Mouse (Mus musculus) stomach, embryonic 16.5 days (tissue): ENCODE results near the gene Vipr2. TPM values are rescaled to one million over a fixed set of nuclear protein-coding genes. Genes with fewer than 3 reads are reported as not detected.

ENCODE experiments used
- ATAC-seq: fragments of 200-750 bp; cut with Nextera tagmentation; 2 replicates; pipeline ENCODE4 v1.8.0; 2017; ENCODE audit warnings: moderate number of reproducible peaks, moderate TSS enrichment; ENCODE audit not compliant: insufficient read depth, low FRiP score
- H3K27ac ChIP-seq: fragments of 300-500 bp; sonication (generic); 2 replicates; pipeline ENCODE4 v1.5.1; 2014; ENCODE audit warnings: low read length
- H3K27me3 ChIP-seq: fragments of 300-500 bp; sonication (generic); 2 replicates; pipeline ENCODE4 v1.6.1; 2014; ENCODE audit warnings: low read length, control low read depth, mixed read lengths; ENCODE audit not compliant: control insufficient read depth, insufficient read depth
- H3K36me3 ChIP-seq: fragments of 300-500 bp; sonication (generic); 2 replicates; pipeline ENCODE4 v1.6.1; 2014; ENCODE audit warnings: low read length; ENCODE audit not compliant: control insufficient read depth, insufficient read depth
- H3K4me1 ChIP-seq: fragments of 300-500 bp; sonication (generic); 2 replicates; pipeline ENCODE4 v1.6.1; 2014; ENCODE audit warnings: low read length, control low read depth, mixed read lengths; ENCODE audit not compliant: control insufficient read depth, insufficient read depth
- H3K4me2 ChIP-seq: fragments of 300-500 bp; sonication (generic); 2 replicates; pipeline ENCODE4 v1.6.1; 2014; ENCODE audit warnings: low read depth, low read length, mixed read lengths
- H3K4me3 ChIP-seq: fragments of 300-500 bp; sonication (generic); replicated peaks from 2 replicates; pipeline ENCODE4 v1.5.1; 2014; ENCODE audit warnings: mild to moderate bottlenecking, low read length
- H3K9ac ChIP-seq: fragments of 300-500 bp; sonication (generic); 2 replicates; pipeline ENCODE4 v1.6.1; 2014; ENCODE audit warnings: low read length
- H3K9me3 ChIP-seq: fragments of 300-500 bp; sonication (generic); replicated peaks from 2 replicates; pipeline ENCODE4 v1.6.1; 2016; ENCODE audit warnings: low read length, control low read depth; ENCODE audit not compliant: control insufficient read depth
- WGBS: fragments of 180-500 bp; shearing (Covaris S2); extraction: QIAGEN DNeasy Blood & Tissue Kit; methylation state at CpG from one replicate; pipeline ENCODE4 v1.1.7; 2014; 5-methylcytosine and 5-hydroxymethylcytosine counted together
- polyA plus RNA-seq: library from polyadenylated mRNA; unstranded; fragments of >200 nt; fragmentation: Nextera tagmentation; extraction: Ambion mirVana; gene quantifications from 2 replicates; pipeline ENCODE4 v1.2.1, GENCODE M21; 2015

Gene Vipr2
- polyA plus RNA-seq, 1 experiment from 2014 or later, result 8.9 TPM

DNA sequence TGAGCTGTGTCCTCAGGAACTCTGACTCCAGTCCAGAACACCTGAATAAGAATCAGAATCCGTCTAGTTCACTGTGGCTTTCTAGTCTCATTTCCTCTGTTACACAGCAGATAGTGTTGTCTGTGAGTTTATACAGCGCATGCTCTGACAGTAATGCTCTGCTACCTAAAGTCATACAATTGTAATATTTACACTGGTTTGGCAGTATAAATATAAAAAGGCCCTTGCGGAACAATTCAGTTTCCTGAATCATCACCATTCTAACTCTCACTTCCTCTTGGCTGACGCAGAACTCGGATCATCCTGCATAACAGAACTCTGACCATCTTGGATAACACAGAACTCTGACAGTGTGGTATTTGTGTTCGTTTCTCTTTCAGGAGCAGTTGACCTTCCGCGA is 23.2 kb upstream of the Vipr2 start:
- Histone ChIP-seq H3K4me2 (no peak overlapping the region), H3K4me3 (no peak overlapping the region), H3K27me3 (no peaks in the 10 kb centered on the region), H3K9me3 (peaks cover 3% of the 10 kb centered on the region), H3K9ac (no peak overlapping the region), H3K27ac (no peak overlapping the region), H3K36me3 (peaks cover 40% of the 10 kb centered on the region), H3K4me1 (peaks cover 5% of the 10 kb centered on the region)
- WGBS, result 93% methylated on average over 8 of the region's 8 CpGs
- no peak for ATAC-seq

DNA sequence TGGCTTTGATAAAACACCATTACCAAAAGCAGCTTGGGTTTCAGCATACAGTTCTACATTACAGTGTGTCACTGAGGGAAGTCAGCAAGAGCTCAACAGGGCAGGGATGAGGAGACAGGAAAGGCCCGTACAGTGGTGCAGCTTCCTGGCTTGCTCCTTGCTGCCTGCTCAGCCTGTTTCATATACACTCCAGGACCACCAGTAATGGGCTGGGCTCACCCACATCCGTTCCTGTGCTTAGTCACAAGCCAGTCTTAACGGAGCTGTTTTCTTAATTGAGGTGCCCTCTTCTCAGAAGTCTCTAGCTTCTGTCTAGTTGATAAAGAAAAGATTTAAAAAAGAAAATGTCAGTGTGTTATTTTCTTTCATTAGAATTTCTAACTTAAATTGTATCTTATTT is 21.4 kb upstream of the Vipr2 start:
- Histone ChIP-seq H3K36me3 (peaks cover 56% of the 10 kb centered on the region), H3K4me2 (no peak overlapping the region), H3K4me3 (no peak overlapping the region), H3K9me3 (peaks cover 12% of the 10 kb centered on the region), H3K9ac (no peak overlapping the region), H3K27me3 (no peaks in the 10 kb centered on the region), H3K27ac (no peak overlapping the region), H3K4me1 (no peaks in the 10 kb centered on the region)
- 92% methylated on average over 3 of the region's 3 CpGs for WGBS
- no peak for ATAC-seq

DNA sequence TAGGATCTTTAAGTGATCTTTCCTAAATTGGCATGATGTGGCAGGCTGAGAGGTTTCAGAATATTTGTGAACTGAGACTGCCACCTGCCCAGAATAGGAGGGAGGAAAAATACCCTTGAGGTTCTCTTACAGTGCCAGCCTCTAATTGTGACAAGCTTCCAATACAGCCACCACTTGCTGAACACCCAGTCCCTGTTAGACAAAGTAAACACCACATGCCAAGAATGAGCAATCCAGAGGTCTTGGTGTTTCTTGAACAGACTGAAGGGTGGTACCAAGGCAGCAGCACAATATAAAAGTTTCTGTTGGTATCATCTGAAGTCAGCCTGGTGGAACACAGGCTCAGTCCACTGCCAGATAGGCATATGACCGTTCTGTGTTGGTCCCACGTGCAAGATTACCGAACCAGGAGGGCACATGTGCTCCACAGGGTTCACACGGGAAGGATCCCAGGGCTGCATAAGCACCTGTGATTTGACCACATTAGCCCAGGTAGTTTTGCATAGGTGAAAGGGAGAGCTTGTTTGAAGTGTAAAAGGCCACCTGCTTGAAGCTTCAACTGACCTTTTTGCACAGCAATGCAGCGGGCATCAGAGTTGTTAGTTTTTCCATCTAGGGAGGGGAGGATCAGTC is 15.8 kb upstream of the Vipr2 start:
- 88% methylated on average over 5 of the region's 5 CpGs for WGBS
- H3K36me3 ChIP-seq, result peaks cover 47% of the 10 kb centered on the region
- no peak overlapping the region for H3K27ac ChIP-seq
- H3K9ac ChIP-seq, result no peak overlapping the region
- no peak overlapping the region for H3K4me2 ChIP-seq
- no peak overlapping the region for H3K4me3 ChIP-seq
- no peaks in the 10 kb centered on the region for H3K4me1 ChIP-seq
- ATAC-seq, result no peak
- peaks cover 25% of the 10 kb centered on the region for H3K9me3 ChIP-seq
- H3K27me3 ChIP-seq, result no peaks in the 10 kb centered on the region

DNA sequence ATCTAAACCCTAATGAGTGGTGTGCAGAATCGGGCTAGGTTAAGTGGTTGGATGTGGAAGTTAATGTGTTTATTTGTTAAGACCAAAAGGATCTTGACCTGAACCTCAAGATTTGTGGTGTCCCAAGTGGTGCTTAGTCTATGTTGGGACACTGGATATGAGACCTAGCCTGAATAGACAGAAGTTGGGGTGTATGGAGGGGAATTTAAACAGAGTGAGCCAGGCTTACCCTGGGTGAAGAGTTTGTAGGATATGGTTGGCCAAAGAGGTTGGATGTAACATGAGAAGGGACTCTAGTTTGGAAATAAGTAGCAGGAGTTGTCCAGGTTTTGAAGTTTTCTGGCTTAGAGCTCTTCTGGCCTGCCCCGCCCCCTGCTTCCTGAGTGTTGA is 15.3 kb upstream of the Vipr2 start:
- H3K9ac ChIP-seq, result no peak overlapping the region
- WGBS, result 95% methylated on average over 2 of the region's 2 CpGs
- H3K4me3 ChIP-seq, result no peak overlapping the region
- peaks cover 42% of the 10 kb centered on the region for H3K36me3 ChIP-seq
- no peak overlapping the region for H3K4me2 ChIP-seq
- H3K4me1 ChIP-seq, result no peaks in the 10 kb centered on the region
- ATAC-seq, result no peak
- H3K9me3 ChIP-seq, result peaks cover 25% of the 10 kb centered on the region
- no peak overlapping the region for H3K27ac ChIP-seq
- H3K27me3 ChIP-seq, result no peaks in the 10 kb centered on the region

DNA sequence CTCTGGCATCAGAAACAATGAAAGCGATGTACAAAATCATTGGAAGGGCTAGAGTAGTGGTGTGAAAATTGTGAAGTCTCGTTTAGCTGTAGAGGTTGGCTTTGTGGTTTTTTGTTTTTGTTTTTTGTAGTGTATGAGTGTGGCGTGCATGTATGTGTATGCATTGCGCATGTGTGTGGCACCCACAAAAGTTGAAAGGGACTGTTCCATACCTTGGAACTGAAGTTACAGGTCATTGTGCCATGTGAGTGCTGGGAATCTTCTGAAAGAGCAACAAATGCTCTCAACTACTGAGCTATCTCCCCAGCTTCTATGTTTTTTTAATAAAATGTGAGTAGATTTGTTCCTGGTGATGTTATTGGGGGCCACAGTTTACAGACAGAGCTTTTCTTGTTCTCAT is 14.5 kb upstream of the Vipr2 start:
- WGBS, result 96% methylated on average over 4 of the region's 4 CpGs
- H3K27ac ChIP-seq, result no peak overlapping the region
- H3K4me1 ChIP-seq, result no peaks in the 10 kb centered on the region
- H3K4me3 ChIP-seq, result no peak overlapping the region
- no peaks in the 10 kb centered on the region for H3K27me3 ChIP-seq
- peaks cover 36% of the 10 kb centered on the region for H3K36me3 ChIP-seq
- H3K4me2 ChIP-seq, result no peak overlapping the region
- peaks cover 25% of the 10 kb centered on the region for H3K9me3 ChIP-seq
- H3K9ac ChIP-seq, result no peak overlapping the region
- no peak for ATAC-seq

DNA sequence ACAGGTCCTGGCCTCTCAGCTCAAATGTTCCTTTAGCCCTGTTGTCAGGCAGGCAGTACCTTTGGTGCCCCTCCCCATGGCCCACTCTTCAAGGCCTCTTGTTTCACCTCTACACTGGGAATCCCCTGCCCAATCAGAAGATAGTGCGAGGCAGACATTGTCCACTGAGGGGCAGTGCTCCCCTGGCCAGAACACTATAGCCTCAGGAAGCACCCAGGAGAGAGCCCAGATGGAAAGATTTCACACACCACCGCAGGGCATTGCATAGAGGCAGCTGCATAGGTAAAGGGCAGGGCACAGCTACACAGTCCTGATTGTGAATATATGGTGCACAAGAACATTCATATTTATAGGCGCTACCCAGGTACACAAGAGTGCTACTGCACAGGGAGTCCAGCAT is 6.5 kb upstream of the Vipr2 start:
- Histone ChIP-seq H3K9me3 (no peaks in the 10 kb centered on the region), H3K27ac (no peak overlapping the region), H3K4me2 (no peak overlapping the region), H3K36me3 (no peaks in the 10 kb centered on the region), H3K4me3 (no peak overlapping the region), H3K4me1 (no peaks in the 10 kb centered on the region), H3K9ac (no peak overlapping the region), H3K27me3 (no peaks in the 10 kb centered on the region)
- ATAC-seq, result peak; percentile 86
- 20% methylated on average over 3 of the region's 3 CpGs for WGBS

DNA sequence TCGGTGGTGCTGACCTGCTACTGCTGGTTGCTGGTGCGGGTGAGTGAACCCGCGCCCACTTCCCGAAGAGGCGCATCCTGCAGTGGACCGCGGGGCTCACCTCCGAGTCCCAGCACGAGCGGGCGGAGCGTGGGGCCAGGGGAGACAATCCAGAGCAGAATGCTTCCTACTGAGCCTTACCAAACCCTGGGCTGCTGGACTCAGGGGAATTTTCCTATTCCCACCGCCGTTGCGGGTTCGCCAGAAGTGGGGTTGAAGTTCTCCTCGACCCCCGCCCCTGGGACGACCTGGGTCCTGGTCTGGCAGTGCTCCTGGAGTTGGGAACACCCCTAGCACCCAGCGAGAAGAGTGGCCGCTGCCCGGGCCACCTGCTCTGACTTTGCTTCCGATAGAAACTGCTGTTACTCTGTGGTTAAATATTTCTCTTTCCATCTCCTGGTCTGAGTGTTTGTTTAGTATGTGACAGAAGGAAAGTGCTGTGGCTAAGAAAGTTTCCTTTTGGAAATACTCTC is 385 bp downstream of the Vipr2 start:
- Histone ChIP-seq H3K9ac (peak overlapping the region; percentile 82), H3K4me3 (peak overlapping the region; percentile 68), H3K27me3 (no peaks in the 10 kb centered on the region), H3K9me3 (no peaks in the 10 kb centered on the region), H3K36me3 (no peaks in the 10 kb centered on the region), H3K4me2 (peak overlapping the region; percentile 87), H3K27ac (no peak overlapping the region; the same call in 1 of the 2 replicates), H3K4me1 (peaks cover 6% of the 10 kb centered on the region; the same call in 1 of the 2 replicates)
- ATAC-seq, result peak; percentile 52
- WGBS, result under 1% methylated on average over 24 of the region's 24 CpGs

DNA sequence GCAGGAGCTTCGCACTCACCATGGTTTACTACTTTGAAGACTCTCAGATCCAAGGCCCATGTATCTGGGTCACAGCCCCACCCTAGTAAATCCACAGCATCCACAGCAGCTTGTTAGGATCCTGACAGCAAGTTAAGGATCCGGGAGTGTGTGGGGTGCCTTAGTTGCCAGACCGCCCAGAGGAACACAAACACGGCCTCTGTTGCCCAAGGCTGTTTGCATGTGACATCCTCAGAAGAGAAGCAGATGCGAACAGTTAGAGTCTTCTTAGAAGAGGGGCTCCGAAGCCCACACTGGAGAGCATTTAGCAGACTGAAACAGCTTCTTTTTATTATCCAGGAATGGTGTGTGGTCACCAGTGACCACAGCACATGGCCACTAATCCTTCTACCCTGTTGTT is 5.6 kb downstream of the Vipr2 start:
- 76% methylated on average over 6 of the region's 6 CpGs for WGBS
- no peak for ATAC-seq
- Histone ChIP-seq H3K4me2 (no peak overlapping the region), H3K36me3 (no peaks in the 10 kb centered on the region), H3K4me1 (peaks cover 2% of the 10 kb centered on the region; the same call in 1 of the 2 replicates), H3K27ac (no peak overlapping the region), H3K9me3 (no peaks in the 10 kb centered on the region), H3K27me3 (no peaks in the 10 kb centered on the region), H3K4me3 (no peak overlapping the region), H3K9ac (no peak overlapping the region)

DNA sequence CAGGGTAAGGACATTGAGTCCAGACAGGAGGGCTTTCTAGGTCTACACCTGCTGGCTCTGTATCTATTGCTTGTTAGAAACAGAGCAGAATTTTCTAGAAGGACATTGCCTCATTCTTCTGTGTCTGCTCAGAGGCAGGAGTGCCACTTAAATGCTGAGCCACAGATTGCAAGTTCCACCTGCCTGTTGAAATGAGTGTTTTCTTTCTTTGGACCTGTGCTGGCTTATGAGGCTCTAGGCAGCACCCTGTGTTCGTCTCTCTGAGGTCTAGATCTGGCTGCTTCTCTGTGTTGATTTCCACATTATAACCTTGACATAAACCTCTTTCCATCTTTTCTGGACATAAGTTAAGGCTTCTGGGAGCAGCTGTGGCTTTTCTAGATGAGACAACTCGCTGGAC is 6.8 kb downstream of the Vipr2 start:
- no peak overlapping the region for H3K4me3 ChIP-seq
- ATAC-seq, result no peak
- no peaks in the 10 kb centered on the region for H3K4me1 ChIP-seq
- H3K9ac ChIP-seq, result no peak overlapping the region
- no peak overlapping the region for H3K27ac ChIP-seq
- 60% methylated on average over 2 of the region's 2 CpGs for WGBS
- no peaks in the 10 kb centered on the region for H3K9me3 ChIP-seq
- H3K4me2 ChIP-seq, result no peak overlapping the region
- H3K27me3 ChIP-seq, result no peaks in the 10 kb centered on the region
- no peaks in the 10 kb centered on the region for H3K36me3 ChIP-seq
